Mouse (Mus musculus): ENCODE measurements at regions not wholly inside any gene's neighbourhood (a gene's known extent, or its start where the extent isn't known, plus 50 kb on each side); places are given as distances from the start of the nearest gene placed in this dataset.
"Not testable (repeated sequence)": the region's sequence is repeated elsewhere in the genome, so short reads cannot be mapped to it uniquely, and the experiment has no call there.

GRCm38 (mm10) chr14:46591753-46592359, 168.5 kb upstream of the Cdkn3 start:
- DNase-seq (ENCODE audit: low spot score in 2 of 2), result no peak

- DNase-seq (ENCODE audit: low spot score in 2 of 2), result no peak
These were observed 169.1 kb upstream of the Cdkn3 start for GRCm38 (mm10) chr14:46591211-46591610.

- DNase-seq (ENCODE audit: low spot score in 2 of 2), result no peak
These were observed 174.2 kb upstream of the Cdkn3 start for GRCm38 (mm10) chr14:46586093-46586492.

- peak in 1 of 2 experiments; percentile 6 for DNase-seq (ENCODE audit: low spot score in 2 of 2)
These were observed 182.0 kb upstream of the Cdkn3 start for GRCm38 (mm10) chr14:46578051-46579000.

- no peak for DNase-seq (ENCODE audit: low spot score in 2 of 2)
These were observed 184.5 kb upstream of the Cdkn3 start for GRCm38 (mm10) chr14:46575889-46576288.

- DNase-seq (ENCODE audit: low spot score in 2 of 2), result no peak
These were observed 184.9 kb upstream of the Cdkn3 start for GRCm38 (mm10) chr14:46575414-46575813.

GRCm38 (mm10) chr14:46573401-46573800, 182.9 kb upstream of the Bmp4 start:
- DNase-seq (ENCODE audit: low spot score in 2 of 2), result no peak

GRCm38 (mm10) chr14:46572972-46573371, 182.5 kb upstream of the Bmp4 start:
- not testable (repeated sequence) for DNase-seq (ENCODE audit: low spot score in 2 of 2)

GRCm38 (mm10) chr14:46571841-46572240, 181.4 kb upstream of the Bmp4 start:
- DNase-seq (ENCODE audit: low spot score in 2 of 2), result no peak

GRCm38 (mm10) chr14:46569273-46569672, 178.8 kb upstream of the Bmp4 start:
- DNase-seq (ENCODE audit: low spot score in 2 of 2), result no peak

- DNase-seq (ENCODE audit: low spot score in 2 of 2), result no peak
These were observed 176.9 kb upstream of the Bmp4 start for GRCm38 (mm10) chr14:46567411-46567780.

GRCm38 (mm10) chr14:46566681-46567410, 176.4 kb upstream of the Bmp4 start:
- DNase-seq (ENCODE audit: low spot score in 2 of 2), result no peak

- no peak for DNase-seq (ENCODE audit: low spot score in 2 of 2)
These were observed 174.5 kb upstream of the Bmp4 start for GRCm38 (mm10) chr14:46564998-46565397.

GRCm38 (mm10) chr14:46562016-46562415, 171.5 kb upstream of the Bmp4 start:
- DNase-seq (ENCODE audit: low spot score in 2 of 2), result no peak

- DNase-seq (ENCODE audit: low spot score in 2 of 2), result no peak
These were observed 162.8 kb upstream of the Bmp4 start for GRCm38 (mm10) chr14:46553239-46553638.

- no peak for DNase-seq (ENCODE audit: low spot score in 2 of 2)
These were observed 155.7 kb upstream of the Bmp4 start for GRCm38 (mm10) chr14:46546146-46546545.

- no peak for DNase-seq (ENCODE audit: low spot score in 2 of 2)
These were observed 149.2 kb upstream of the Bmp4 start for GRCm38 (mm10) chr14:46539466-46540187.

- no peak for DNase-seq (ENCODE audit: low spot score in 2 of 2)
These were observed 145.7 kb upstream of the Bmp4 start for GRCm38 (mm10) chr14:46536002-46536762.

GRCm38 (mm10) chr14:46532697-46533096, 142.2 kb upstream of the Bmp4 start:
- no peak for DNase-seq (ENCODE audit: low spot score in 2 of 2)

- DNase-seq (ENCODE audit: low spot score in 2 of 2), result no peak
These were observed 140.0 kb upstream of the Bmp4 start for GRCm38 (mm10) chr14:46530452-46530851.

Data from natural killer cell, adult 2 months (primary cell).